Mouse (Mus musculus): Measurements from ENCODE around the gene C1galt1c1. TPM values are rescaled to one million over a fixed set of nuclear protein-coding genes. Genes with fewer than 3 reads are reported as not detected.

C1galt1c1 gene
- polyA plus RNA-seq, 1 experiment from 2014 or later, result 20.4 TPM

- no peaks in the 10 kb centered on the region for H3K36me3 ChIP-seq
- no peaks in the 10 kb centered on the region for H3K4me1 ChIP-seq
- H3K27me3 ChIP-seq (ENCODE audit: low read depth, poor library complexity, severe bottlenecking), result no peaks in the 10 kb centered on the region
- peak within 1 kb of the TSS; percentile 83 for H3K27ac ChIP-seq (replicated peaks)
- 10% methylated on average over 26 of the region's 26 CpGs for WGBS
- peak; percentile 77 for DNase-seq (ENCODE audit: low spot score)
- H3K9me3 ChIP-seq (replicated peaks), result no peaks in the 10 kb centered on the region
- H3K4me3 ChIP-seq, result peak within 1 kb of the TSS; percentile 60
Observed at GRCm38 (mm10) chrX:38600177-38600994, 34.5 kb downstream of the C1galt1c1 start, which contains the start of gene Mcts1. Gene Mcts1 (plus strand): TSS chrX:38600578.

GRCm38 (mm10) chrX:38593180-38593889 lies 41.6 kb downstream of the C1galt1c1 start:
- DNase-seq (ENCODE audit: low spot score), result no peak
- Histone ChIP-seq H3K27ac (replicated peaks) (no peak overlapping the region), H3K4me3 (no peak overlapping the region), H3K4me1 (no peaks in the 10 kb centered on the region), H3K27me3 (ENCODE audit: low read depth, poor library complexity, severe bottlenecking) (no peaks in the 10 kb centered on the region), H3K9me3 (replicated peaks) (no peaks in the 10 kb centered on the region), H3K36me3 (no peaks in the 10 kb centered on the region)
- WGBS, result 81% methylated on average over 5 of the region's 5 CpGs

- Histone ChIP-seq H3K27me3 (ENCODE audit: low read depth, poor library complexity, severe bottlenecking) (no peaks in the 10 kb centered on the region), H3K4me1 (no peaks in the 10 kb centered on the region), H3K36me3 (no peaks in the 10 kb centered on the region), H3K27ac (replicated peaks) (no peak overlapping the region), H3K4me3 (no peak overlapping the region), H3K9me3 (replicated peaks) (no peaks in the 10 kb centered on the region)
- WGBS, result 87% methylated on average over 3 of the region's 3 CpGs
- DNase-seq (ENCODE audit: low spot score), result no peak
Observed at GRCm38 (mm10) chrX:38591749-38592148, 43.1 kb downstream of the C1galt1c1 start.

GRCm38 (mm10) chrX:38589827-38590226 lies 45.1 kb downstream of the C1galt1c1 start:
- Histone ChIP-seq H3K9me3 (replicated peaks) (no peaks in the 10 kb centered on the region), H3K27ac (replicated peaks) (no peak overlapping the region), H3K27me3 (ENCODE audit: low read depth, poor library complexity, severe bottlenecking) (no peaks in the 10 kb centered on the region), H3K4me1 (no peaks in the 10 kb centered on the region), H3K36me3 (no peaks in the 10 kb centered on the region), H3K4me3 (no peak overlapping the region)
- 38% methylated on average over 4 of the region's 4 CpGs for WGBS
- DNase-seq (ENCODE audit: low spot score), result no peak

GRCm38 (mm10) chrX:38583261-38583660 lies 51.6 kb downstream of the C1galt1c1 start:
- H3K9me3 ChIP-seq (replicated peaks), result no peaks in the 10 kb centered on the region
- DNase-seq (ENCODE audit: low spot score), result no peak
- H3K4me3 ChIP-seq, result no peak overlapping the region
- no peaks in the 10 kb centered on the region for H3K27me3 ChIP-seq (ENCODE audit: low read depth, poor library complexity, severe bottlenecking)
- H3K4me1 ChIP-seq, result no peaks in the 10 kb centered on the region
- no peaks in the 10 kb centered on the region for H3K36me3 ChIP-seq
- H3K27ac ChIP-seq (replicated peaks), result no peak overlapping the region

GRCm38 (mm10) chrX:38581140-38581539 lies 53.7 kb downstream of the C1galt1c1 start:
- Histone ChIP-seq H3K27ac (replicated peaks) (no peak overlapping the region), H3K4me1 (no peaks in the 10 kb centered on the region), H3K4me3 (no peak overlapping the region), H3K9me3 (replicated peaks) (no peaks in the 10 kb centered on the region), H3K36me3 (no peaks in the 10 kb centered on the region), H3K27me3 (ENCODE audit: low read depth, poor library complexity, severe bottlenecking) (no peaks in the 10 kb centered on the region)
- DNase-seq (ENCODE audit: low spot score), result no peak
- 89% methylated on average over 1 of the region's 1 CpGs for WGBS

Other genes starting within 250 kb of the C1galt1c1 start
- gene Lamp2, start 178.6 kb downstream of the C1galt1c1 start, polyA plus RNA-seq (2016; fragmentation: Nextera tagmentation; extraction: Ambion mirVana), result 69.8 and 72.4 TPM in 2 replicates
- 35.2 and 37.7 TPM in 2 replicates for gene Cul4b, start 58.9 kb downstream of the C1galt1c1 start, polyA plus RNA-seq (2016; fragmentation: Nextera tagmentation; extraction: Ambion mirVana)
- gene Mcts1, start 34.5 kb downstream of the C1galt1c1 start, polyA plus RNA-seq (2016; fragmentation: Nextera tagmentation; extraction: Ambion mirVana), result 80.4 TPM in 2 replicates
- gene 6030498E09Rik, start 137.6 kb upstream of the C1galt1c1 start, polyA plus RNA-seq (2016; fragmentation: Nextera tagmentation; extraction: Ambion mirVana), result not detected in 2 replicates

Measured in midbrain, embryonic 10.5 days (tissue).